Mouse (Mus musculus): ENCODE data around the gene Iqcf1. TPM values are rescaled to one million over a fixed set of nuclear protein-coding genes. Genes with fewer than 3 reads are reported as not detected.

The Iqcf1 gene
- polyA plus RNA-seq, 1 experiment from 2014 or later: not detected

DNA sequence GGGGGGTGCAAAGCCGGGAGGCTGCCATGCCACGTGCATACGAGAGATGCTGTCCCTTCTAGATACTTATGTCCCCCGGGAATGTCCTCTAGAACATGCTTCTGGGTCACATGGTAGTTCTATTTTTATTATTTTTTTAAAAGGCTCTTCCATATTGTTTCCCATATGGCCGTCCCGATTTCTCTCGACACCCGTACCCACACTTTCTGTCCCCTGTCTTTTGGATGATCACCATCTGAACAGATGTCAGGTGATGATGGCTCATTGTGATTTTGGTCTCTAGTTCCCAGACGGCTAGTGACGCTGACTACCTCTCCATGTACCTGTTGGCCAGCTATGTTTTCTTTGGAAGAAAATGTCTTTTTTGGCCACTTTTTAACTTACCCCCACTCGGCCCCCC, 35.2 kb downstream of the Iqcf1 start:
- Histone ChIP-seq H3K4me1 (replicated peaks) (no peaks in the 10 kb centered on the region), H3K27ac (no peak overlapping the region), H3K4me3 (replicated peaks) (no peak overlapping the region), H3K9ac (replicated peaks) (no peak overlapping the region), H3K36me3 (no peaks in the 10 kb centered on the region), H3K27me3 (no peaks in the 10 kb centered on the region), H3K9me3 (no peaks in the 10 kb centered on the region), H3K4me2 (no peak overlapping the region)
- no peak for ATAC-seq (ENCODE audit: insufficient number of reproducible peaks, insufficient read depth, low FRiP score, low TSS enrichment, low read depth)
- WGBS: 88% methylated on average over 11 of the region's 11 CpGs

Other genes with a start within 250 kb of the Iqcf1 start
- 30.3 and 31.5 TPM in 2 replicates for gene Poc1a, start 218.9 kb upstream of the Iqcf1 start, polyA plus RNA-seq (2016; fragmentation: Nextera tagmentation; extraction: Ambion mirVana)
- 53.7 and 58.9 TPM in 2 replicates for gene Dusp7, start 131.3 kb upstream of the Iqcf1 start, polyA plus RNA-seq (2016; fragmentation: Nextera tagmentation; extraction: Ambion mirVana)
- gene Rpl29, start 70.5 kb upstream of the Iqcf1 start, polyA plus RNA-seq (2016; fragmentation: Nextera tagmentation; extraction: Ambion mirVana): 938 and 976 TPM in 2 replicates
- gene Acy1, start 61.6 kb upstream of the Iqcf1 start, polyA plus RNA-seq (2016; fragmentation: Nextera tagmentation; extraction: Ambion mirVana): 45.0 and 51.1 TPM in 2 replicates
- 10.6 and 16.1 TPM in 2 replicates for gene Abhd14b, start 52.5 kb upstream of the Iqcf1 start, polyA plus RNA-seq (2016; fragmentation: Nextera tagmentation; extraction: Ambion mirVana)
- 56.0 and 57.8 TPM in 2 replicates for gene Abhd14a, start 52.3 kb upstream of the Iqcf1 start, polyA plus RNA-seq (2016; fragmentation: Nextera tagmentation; extraction: Ambion mirVana)
- gene Pcbp4, start 46.7 kb upstream of the Iqcf1 start, polyA plus RNA-seq (2016; fragmentation: Nextera tagmentation; extraction: Ambion mirVana): 172 and 176 TPM in 2 replicates
- 0.65 and 0.90 TPM in 2 replicates for gene Gpr62, start 34.0 kb upstream of the Iqcf1 start, polyA plus RNA-seq (2016; fragmentation: Nextera tagmentation; extraction: Ambion mirVana)
- 59.0 and 61.1 TPM in 2 replicates for gene Rrp9, start 24.0 kb upstream of the Iqcf1 start, polyA plus RNA-seq (2016; fragmentation: Nextera tagmentation; extraction: Ambion mirVana)
- gene Parp3, start 23.0 kb upstream of the Iqcf1 start, polyA plus RNA-seq (2016; fragmentation: Nextera tagmentation; extraction: Ambion mirVana): 2.8 and 3.5 TPM in 2 replicates
- not detected in 2 replicates for gene Iqcf5, start 14.6 kb downstream of the Iqcf1 start, polyA plus RNA-seq (2016; fragmentation: Nextera tagmentation; extraction: Ambion mirVana)
- gene Iqcf3, start 61.7 kb downstream of the Iqcf1 start, polyA plus RNA-seq (2016; fragmentation: Nextera tagmentation; extraction: Ambion mirVana): not detected in 2 replicates
- not detected in 2 replicates for gene Iqcf4, start 71.0 kb downstream of the Iqcf1 start, polyA plus RNA-seq (2016; fragmentation: Nextera tagmentation; extraction: Ambion mirVana)
- gene Iqcf6, start 126.6 kb downstream of the Iqcf1 start, polyA plus RNA-seq (2016; fragmentation: Nextera tagmentation; extraction: Ambion mirVana): not detected in 2 replicates
- not detected in 2 replicates for gene Grm2, start 156.1 kb downstream of the Iqcf1 start, polyA plus RNA-seq (2016; fragmentation: Nextera tagmentation; extraction: Ambion mirVana)
- gene Tex264, start 186.0 kb downstream of the Iqcf1 start, polyA plus RNA-seq (2016; fragmentation: Nextera tagmentation; extraction: Ambion mirVana): 36.8 and 37.6 TPM in 2 replicates